Mouse (Mus musculus): ENCODE results near the gene Cys1. TPM values are rescaled to one million over a fixed set of nuclear protein-coding genes. Genes with fewer than 3 reads are reported as not detected.

Cys1 gene
- polyA plus RNA-seq, 1 experiment from 2014 or later, result 1.2 TPM

DNA sequence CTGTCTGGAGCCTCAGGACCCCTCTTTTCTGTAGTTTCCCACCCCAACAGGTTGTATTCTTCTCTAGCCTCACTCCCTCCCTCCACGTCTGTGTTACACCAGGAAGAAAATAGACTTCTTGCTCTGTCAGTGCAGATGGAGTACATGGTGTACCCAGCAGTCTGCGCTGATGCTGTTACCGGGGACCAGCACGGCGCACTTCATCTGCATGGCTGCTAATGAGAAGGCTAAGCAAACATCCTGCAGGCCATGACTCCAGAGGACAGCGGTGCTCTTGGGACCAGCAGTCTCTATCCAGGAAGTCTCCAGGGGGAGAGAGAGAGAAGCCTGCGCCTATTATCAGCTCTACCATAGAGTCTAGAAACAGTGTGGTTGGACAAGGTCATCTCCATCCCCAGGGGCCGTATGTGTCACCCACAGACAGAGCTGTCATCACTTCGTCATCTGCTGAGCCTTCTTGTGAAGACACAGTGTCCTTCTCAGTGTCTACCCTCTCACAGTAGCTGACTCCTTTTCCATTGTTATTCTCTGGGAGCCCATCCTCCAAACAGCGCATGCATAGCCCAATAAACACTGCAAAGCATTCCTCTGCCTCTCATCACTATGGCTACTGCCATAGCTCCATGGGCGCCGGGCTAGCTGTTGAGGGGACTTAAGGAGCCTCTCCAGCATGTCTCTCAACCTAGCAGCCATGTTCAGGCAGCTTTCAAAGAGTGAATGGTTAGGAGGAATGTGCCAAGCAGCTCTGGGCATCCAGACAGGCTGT, 57.9 kb downstream of the Cys1 start:
- Histone ChIP-seq H3K9me3 (replicated peaks; ENCODE audit: control insufficient read depth, low read length) (no peaks in the 10 kb centered on the region), H3K36me3 (ENCODE audit: control insufficient read depth, insufficient read depth, low read length) (no peaks in the 10 kb centered on the region), H3K9ac (ENCODE audit: low read length) (no peak overlapping the region), H3K27ac (ENCODE audit: low read depth, low read length) (no peak overlapping the region), H3K4me2 (ENCODE audit: low read length) (no peak overlapping the region), H3K4me1 (ENCODE audit: control insufficient read depth, insufficient read depth, low read length) (0 out of 2 replicates have a peak, but pooled peaks cover 2% of the 10 kb centered on the region), H3K4me3 (ENCODE audit: low read depth, low read length) (no peak overlapping the region), H3K27me3 (replicated peaks; ENCODE audit: control insufficient read depth, insufficient read depth, low read length) (no peaks in the 10 kb centered on the region)
- WGBS, result 79% methylated on average over 12 of the region's 12 CpGs
- DNase-seq (ENCODE audit: low spot score) (no peak), ATAC-seq (no peak)

DNA sequence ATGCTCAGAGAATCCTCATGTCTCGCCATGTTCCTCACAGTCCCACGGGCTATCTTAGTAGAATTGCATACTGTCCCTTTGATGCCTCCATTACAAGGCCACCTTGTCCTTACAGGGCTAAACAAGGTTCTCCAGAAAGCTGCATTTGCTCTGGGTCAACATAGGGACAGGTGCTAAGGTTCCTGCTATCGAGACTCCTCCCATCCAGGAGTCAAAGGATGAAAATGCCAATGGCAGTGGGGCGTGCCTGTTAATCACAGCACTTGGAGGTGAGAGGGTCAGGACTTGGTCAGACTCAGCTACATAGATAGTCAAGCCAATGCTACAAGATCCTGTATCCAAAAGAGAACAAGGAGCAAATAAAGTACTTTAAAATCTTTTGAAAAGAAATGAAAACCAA, 62.2 kb downstream of the Cys1 start:
- WGBS, result 85% methylated on average over 4 of the region's 4 CpGs
- no peak overlapping the region for H3K4me3 ChIP-seq (ENCODE audit: low read depth, low read length)
- DNase-seq (ENCODE audit: low spot score), result no peak
- ATAC-seq, result no peak
- no peak overlapping the region for H3K9ac ChIP-seq (ENCODE audit: low read length)
- H3K27ac ChIP-seq (ENCODE audit: low read depth, low read length), result no peak overlapping the region
- H3K4me1 ChIP-seq (ENCODE audit: control insufficient read depth, insufficient read depth, low read length), result 0 out of 2 replicates have a peak, but pooled peaks cover 2% of the 10 kb centered on the region
- H3K27me3 ChIP-seq (replicated peaks; ENCODE audit: control insufficient read depth, insufficient read depth, low read length), result no peaks in the 10 kb centered on the region
- no peaks in the 10 kb centered on the region for H3K9me3 ChIP-seq (replicated peaks; ENCODE audit: control insufficient read depth, low read length)
- H3K36me3 ChIP-seq (ENCODE audit: control insufficient read depth, insufficient read depth, low read length), result no peaks in the 10 kb centered on the region
- no peak overlapping the region for H3K4me2 ChIP-seq (ENCODE audit: low read length)

Other genes with a start within 250 kb of the Cys1 start
- 40.6 and 48.1 TPM in 2 replicates for gene Taf1b, start 183.5 kb downstream of the Cys1 start, polyA plus RNA-seq (2014; fragmentation: Nextera tagmentation; extraction: Ambion mirVana)
- 0.72 and 0.79 TPM in 2 replicates for gene Grhl1, start 109.5 kb downstream of the Cys1 start, polyA plus RNA-seq (2014; fragmentation: Nextera tagmentation; extraction: Ambion mirVana)
- gene Klf11, start 30.5 kb downstream of the Cys1 start, polyA plus RNA-seq (2014; fragmentation: Nextera tagmentation; extraction: Ambion mirVana), result 14.8 and 17.0 TPM in 2 replicates
- gene Rrm2, start 26.4 kb upstream of the Cys1 start, polyA plus RNA-seq (2014; fragmentation: Nextera tagmentation; extraction: Ambion mirVana), result 136 and 139 TPM in 2 replicates
- gene Mboat2, start 149.1 kb upstream of the Cys1 start, polyA plus RNA-seq (2014; fragmentation: Nextera tagmentation; extraction: Ambion mirVana), result 68.4 and 72.6 TPM in 2 replicates

Measured in forebrain, embryonic 14.5 days (tissue).